Mouse (Mus musculus): Measurements from ENCODE around the gene Sfn.

Gene Sfn

GRCm38 (mm10) chr4:133577983-133578382 is 24.0 kb downstream of the Sfn start:
- DNase-seq (ENCODE audit: low spot score) = no peak

GRCm38 (mm10) chr4:133574843-133575202 is 27.1 kb downstream of the Sfn start:
- DNase-seq (ENCODE audit: low spot score) = no peak

GRCm38 (mm10) chr4:133574070-133574842 is 27.7 kb downstream of the Sfn start, which contains the start of gene Gpatch3:
TSS of gene Gpatch3 (plus strand) at chr4:133574745.
- peak; percentile 94 for DNase-seq (ENCODE audit: low spot score)

DNA sequence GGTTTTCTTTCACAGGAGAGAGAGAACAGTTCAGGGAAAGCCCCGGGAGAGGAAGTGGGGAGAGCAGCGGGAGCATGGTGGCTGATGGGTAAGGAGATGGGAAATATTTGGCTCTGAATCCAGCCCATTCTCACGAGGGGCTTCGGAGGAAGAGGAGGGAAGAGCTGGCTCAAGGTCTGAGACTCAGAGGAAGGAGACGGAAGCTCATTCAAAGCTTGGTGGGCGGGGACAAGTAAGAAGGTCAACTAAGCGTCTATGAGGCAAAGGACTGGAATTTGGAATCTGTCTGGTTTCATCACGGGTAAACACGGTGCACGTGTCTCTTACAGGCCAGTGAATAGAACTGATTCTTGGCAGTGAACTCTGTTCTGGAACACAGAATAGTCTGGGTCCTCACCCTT is 31.9 kb downstream of the Sfn start:
- no peak for DNase-seq (ENCODE audit: low spot score)

DNA sequence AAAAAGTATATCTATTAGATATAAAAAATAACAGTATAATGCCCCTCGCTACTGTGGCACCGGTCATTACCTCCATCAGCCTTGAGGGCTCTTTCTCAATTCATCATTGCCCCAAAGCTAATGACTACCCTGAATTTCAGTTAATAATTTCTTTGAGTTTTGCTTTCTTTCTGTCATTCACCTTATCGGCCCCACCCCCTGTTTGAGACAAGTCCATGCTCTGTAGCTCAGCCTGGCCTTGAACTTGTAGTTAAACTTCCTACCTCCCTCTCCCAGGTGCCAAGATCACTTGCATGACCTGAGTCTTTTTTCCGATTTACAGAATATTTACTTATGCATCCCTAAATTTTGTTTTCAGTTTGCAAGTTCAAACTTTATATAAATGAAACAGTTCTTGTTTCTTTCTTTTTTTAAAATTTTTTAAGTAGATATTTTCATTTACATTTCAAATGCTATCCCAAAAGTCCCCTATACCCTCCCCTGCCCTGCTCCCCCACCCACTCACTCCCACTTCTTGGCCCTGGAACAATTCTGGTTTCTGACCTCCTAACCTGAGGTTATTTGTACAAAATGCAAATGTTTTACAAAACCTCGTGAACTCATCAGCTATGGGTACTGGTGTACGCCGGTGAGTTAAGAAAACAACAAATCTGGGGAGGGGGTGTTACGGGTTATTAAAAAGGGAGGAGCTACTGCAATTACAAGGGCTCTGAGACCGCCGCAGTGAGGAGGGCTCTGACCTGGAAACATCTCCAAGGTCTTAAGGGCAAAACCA is 32.5 kb downstream of the Sfn start:
- no peak for DNase-seq (ENCODE audit: low spot score)

DNA sequence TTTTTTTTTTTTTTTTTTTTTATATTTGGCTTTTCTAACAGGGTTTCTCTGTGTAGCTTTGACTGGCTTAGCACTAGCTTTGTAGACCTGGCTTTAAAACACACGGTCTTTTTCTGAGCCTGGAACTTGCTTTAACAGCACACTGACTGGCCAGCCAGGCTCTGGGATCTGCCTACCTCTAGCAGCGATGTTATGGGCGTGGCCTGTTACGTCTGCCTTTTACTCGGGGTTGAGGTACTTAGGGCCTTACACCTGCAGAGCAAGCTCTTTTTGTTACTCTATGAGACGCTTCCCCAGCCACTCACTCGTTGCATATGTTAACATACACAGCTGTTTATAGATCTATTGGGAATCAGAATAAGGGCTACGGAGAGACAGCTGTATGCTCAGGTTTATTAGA is 34.7 kb downstream of the Sfn start:
- no peak for DNase-seq (ENCODE audit: low spot score)

DNA sequence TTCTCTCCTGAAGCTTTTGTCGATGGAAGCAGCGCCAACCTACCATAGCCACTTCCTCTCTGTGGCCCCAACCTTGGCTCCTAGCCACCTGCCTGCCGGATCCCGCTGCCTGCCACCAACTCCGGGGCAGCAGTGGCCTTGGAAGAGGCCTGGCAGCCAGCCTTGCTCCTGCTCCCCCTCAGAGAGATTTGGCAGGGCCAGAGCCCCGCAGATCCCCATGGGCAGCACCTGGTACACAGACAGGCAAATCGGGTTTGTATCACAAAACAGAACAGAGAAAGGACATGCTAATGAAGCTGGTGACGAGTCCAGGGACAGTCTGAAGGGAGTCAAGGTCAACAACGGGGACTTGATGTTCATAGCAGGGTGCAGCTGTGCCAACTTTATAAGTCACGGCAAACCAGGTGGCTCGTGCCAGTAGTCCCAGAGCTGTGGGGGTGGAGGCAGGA is 38.8 kb downstream of the Sfn start:
- DNase-seq (ENCODE audit: low spot score) = peak; percentile 88

DNA sequence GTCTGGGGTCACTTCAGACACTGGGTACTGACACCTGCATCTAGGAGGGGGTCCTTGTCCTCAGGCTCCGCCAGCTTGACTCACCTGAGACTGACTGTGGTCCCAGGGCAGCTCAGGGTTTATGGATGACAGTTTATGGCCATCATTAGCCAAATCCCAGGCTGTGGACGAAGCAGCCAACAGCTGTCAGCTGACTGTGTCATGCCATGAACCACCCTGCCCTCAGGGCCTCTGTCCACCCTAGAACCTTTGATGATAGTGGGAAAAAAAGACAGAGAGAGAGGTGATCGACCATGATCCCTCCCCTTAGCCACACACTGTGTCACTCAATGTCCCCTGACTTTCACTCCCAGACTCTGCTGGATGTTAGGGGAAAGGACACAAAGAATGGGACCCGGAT is 40.3 kb downstream of the Sfn start:
- no peak for DNase-seq (ENCODE audit: low spot score)

DNA sequence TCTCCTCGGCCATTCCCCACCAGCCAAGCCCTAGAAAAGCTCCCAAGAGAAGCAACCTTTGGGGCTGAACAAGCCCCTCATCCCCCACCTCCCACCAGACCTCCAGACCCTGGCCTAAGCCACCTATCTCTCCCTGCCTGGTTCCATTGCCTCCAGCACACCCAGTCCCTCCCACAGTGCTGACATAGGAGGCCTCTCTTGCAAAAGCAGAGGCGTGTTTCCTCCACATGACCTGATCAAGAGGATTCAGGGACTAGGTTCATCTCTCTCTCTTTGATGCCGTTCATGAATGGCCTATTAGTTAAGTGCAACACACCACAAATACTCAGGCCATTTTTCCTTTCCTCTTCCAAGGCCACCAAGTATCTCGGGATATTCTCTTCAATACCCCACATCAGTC is 42.1 kb downstream of the Sfn start:
- no peak for DNase-seq (ENCODE audit: low spot score)

GRCm38 (mm10) chr4:133557041-133557717 is 44.8 kb downstream of the Sfn start:
- DNase-seq (ENCODE audit: low spot score) = no peak

GRCm38 (mm10) chr4:133553448-133554330 is 48.3 kb downstream of the Sfn start:
- DNase-seq (ENCODE audit: low spot score) = no peak

DNA sequence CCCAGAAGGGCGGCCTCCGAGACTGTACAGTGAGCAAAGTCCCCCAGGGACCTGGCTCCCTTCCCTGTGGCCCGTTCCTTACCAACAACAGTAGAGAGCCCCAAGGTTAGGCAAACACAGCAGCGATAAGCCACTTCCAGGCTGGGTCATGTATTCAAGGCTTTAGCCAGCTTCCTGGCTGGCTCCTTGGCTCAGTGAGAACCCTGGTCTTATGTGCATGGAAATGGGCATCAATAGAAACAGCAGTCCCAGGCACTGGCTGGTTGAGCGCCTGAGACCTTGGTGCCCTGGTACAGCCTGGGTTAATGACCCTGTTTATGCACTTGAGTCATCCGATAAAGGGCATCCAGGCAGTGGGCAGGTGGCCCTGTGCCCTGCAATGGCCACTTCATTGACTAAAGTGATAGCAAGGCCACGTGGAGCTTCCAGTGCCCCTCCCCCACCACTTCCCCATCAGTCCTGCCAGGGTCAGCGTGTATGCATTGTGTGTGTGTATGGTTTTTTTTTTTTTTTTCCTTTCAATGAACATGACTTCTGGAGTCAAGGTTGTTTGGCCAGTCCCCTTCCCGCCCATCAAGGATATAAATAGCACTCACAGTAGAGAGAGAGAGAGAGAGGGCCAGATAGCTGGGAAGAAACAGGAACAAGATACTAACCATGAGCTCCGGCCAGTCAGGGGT is 49.1 kb downstream of the Sfn start, which contains the start of gene Nr0b2:
Nr0b2 (plus strand) TSS at position 609 of the 680 bp plus-strand sequence.
- DNase-seq (ENCODE audit: low spot score) = peak; percentile 72

GRCm38 (mm10) chr4:133552029-133552428 is 49.9 kb downstream of the Sfn start:
- no peak for DNase-seq (ENCODE audit: low spot score)

Measured in testis, postnatal 10 days (tissue).